Mouse (Mus musculus): ENCODE measurements around the gene Lrp10.

The Lrp10 gene

GRCm38 (mm10) chr14:54475941-54476844, 12.3 kb downstream of the Lrp10 start, which contains the start of gene Rem2:
Gene Rem2 (plus strand): TSS chr14:54476100.
- peak; percentile 60 to 73 for DNase-seq (ENCODE audit: low spot score in 2 of 2)

- DNase-seq (ENCODE audit: low spot score in 2 of 2), result no peak
Measured at GRCm38 (mm10) chr14:54477172-54477909, 13.4 kb downstream of the Lrp10 start.

DNA sequence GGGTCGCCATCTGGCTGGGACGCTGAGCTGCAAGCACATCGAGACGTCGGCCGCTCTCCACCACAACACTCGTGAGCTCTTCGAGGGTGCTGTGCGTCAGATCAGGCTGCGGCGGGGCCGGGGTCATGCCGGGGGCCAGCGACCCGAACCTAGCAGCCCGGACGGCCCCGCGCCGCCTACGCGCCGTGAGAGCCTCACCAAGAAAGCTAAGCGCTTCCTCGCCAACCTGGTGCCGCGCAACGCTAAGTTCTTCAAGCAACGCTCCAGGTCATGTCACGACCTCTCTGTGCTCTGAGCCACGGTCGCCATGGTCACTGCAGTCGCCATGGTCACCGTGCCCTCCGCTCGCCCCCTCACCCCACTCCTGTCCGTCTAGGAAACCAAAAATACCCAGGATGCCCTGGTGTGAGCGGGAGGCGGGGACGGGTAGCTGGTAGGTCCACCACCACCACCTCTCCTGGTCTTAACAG, 15.5 kb downstream of the Lrp10 start:
- DNase-seq (ENCODE audit: low spot score in 2 of 2), result no peak

- no peak for DNase-seq (ENCODE audit: low spot score in 2 of 2)
Measured at GRCm38 (mm10) chr14:54480673-54481072, 16.7 kb downstream of the Lrp10 start.

- no peak for DNase-seq (ENCODE audit: low spot score in 2 of 2)
Measured at GRCm38 (mm10) chr14:54481402-54481801, 17.5 kb downstream of the Lrp10 start.

DNA sequence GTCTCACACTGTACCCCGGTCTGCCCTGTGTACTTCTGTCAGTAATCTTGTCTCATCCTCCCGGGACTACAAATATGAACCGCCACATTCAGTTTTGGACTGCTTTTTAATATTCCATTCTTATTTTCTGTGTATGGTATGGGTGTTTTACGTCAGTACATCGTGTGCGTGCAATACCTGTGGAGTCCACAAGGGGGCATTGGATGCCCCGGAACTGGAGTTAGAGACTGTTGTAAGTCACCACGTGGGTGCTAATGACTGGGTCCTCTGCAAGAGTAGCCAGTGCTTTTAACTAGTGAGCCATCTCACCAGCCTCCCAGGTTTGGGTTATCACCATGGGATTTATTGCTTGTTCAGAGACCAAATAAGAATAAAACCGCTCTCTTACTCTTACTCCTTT, 18.6 kb downstream of the Lrp10 start:
- DNase-seq (ENCODE audit: low spot score in 2 of 2), result no peak

- DNase-seq (ENCODE audit: low spot score in 2 of 2), result no peak
Measured at GRCm38 (mm10) chr14:54485899-54486298, 22.0 kb downstream of the Lrp10 start.

- DNase-seq (ENCODE audit: low spot score in 2 of 2), result no peak
Measured at GRCm38 (mm10) chr14:54487732-54488131, 23.8 kb downstream of the Lrp10 start.

GRCm38 (mm10) chr14:54488350-54488749, 24.4 kb downstream of the Lrp10 start:
- no peak for DNase-seq (ENCODE audit: low spot score in 2 of 2)

DNA sequence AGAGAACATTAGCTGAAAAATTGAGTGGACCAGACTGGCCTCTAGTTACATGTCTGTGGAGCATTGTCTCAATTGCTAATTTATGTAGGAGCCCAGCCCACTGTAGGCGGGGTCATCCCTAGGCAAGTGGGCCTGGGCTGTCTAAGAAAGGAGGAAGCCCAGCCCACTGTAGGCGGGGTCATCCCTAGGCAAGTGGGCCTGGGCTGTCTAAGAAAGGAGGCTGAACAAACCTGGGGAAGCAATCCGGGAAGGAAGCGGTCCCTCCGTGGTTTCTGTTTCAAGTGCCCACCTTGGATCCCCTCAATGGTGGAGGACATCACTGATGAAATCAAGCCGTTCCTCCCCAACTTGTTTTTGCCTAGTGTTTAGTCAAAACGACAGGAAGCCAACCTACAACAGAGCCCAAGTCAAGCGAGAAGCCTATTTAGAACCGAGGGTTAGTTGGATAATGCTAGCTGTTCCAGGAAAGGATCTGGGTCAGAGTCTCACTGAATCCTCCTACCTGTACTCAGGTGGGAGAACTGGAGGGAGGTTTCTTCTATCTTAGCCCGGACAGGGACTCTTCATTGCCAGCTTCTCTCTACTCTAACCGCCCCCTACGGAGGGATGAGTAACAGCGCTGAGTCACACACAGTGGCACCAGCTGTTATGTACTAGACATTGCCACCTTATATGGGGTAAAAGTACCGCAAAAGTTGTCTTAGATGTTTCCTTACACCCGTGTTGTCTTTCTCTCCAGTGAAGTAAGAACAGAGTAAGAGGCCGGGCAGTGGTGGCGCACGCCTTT, 28.6 kb downstream of the Lrp10 start:
- peak; percentile 71 to 75 for DNase-seq (ENCODE audit: low spot score in 2 of 2)

DNA sequence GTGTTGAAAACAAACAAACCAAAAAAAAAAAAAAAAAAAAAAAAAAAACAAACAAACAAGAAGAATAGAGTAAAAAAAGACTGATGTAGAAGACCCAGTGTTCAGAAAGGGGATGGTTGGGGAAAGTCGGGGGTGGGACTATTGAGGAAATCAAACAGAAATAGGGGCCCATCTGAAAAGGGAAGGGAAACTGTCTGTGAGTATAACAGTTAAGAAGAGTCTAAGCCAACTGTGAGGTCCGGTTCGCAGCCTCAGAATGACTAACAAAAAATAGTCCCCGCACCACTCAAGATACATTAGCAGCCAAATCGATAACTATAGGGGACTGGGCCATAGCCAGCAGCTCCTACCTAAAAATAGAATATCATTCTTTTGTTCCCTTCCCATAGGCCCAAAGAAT, 29.3 kb downstream of the Lrp10 start:
- no peak for DNase-seq (ENCODE audit: low spot score in 2 of 2)

GRCm38 (mm10) chr14:54494234-54494633, 30.3 kb downstream of the Lrp10 start:
- DNase-seq (ENCODE audit: low spot score in 2 of 2), result peak; percentile 65 to 70

DNA sequence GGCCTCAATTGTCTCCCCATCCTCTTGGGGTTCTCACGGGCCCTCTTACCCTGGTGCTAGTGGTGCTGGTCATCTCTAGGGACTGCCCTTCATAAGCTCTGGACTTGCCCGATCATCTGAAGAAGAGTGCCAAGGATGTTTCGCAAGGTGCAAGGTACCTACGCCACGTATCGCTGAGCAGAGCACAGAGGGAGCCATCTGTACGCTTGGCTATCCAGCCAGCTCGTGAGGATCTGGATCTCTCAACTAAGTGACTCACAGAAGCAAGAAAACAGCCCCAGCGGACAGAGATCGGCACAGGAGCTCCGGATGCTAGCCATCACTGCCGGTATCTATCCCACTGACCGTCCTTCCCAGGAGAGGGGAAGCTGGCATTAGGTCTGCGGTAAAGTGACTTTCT, 32.8 kb downstream of the Lrp10 start:
- no peak for DNase-seq (ENCODE audit: low spot score in 2 of 2)

DNA sequence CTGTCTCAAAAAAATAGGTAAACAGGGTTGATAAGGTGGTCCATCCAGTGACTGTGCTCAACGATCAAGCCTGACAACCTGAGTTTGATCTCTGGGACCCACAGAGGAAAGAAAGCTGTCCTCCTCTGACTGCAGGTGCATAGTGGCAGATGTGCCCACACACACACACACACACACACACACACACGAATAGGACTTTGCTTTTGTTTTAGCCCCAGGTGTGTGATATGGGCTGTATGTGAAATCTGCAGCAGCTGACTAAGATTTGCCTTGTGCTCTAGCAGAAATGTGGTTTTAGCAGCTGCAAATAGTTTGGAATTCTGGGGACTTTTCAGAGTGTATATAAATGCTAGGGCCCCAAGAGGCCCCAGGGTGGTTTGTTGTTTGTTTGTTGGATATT, 35.4 kb downstream of the Lrp10 start:
- DNase-seq (ENCODE audit: low spot score in 2 of 2), result no peak

DNA sequence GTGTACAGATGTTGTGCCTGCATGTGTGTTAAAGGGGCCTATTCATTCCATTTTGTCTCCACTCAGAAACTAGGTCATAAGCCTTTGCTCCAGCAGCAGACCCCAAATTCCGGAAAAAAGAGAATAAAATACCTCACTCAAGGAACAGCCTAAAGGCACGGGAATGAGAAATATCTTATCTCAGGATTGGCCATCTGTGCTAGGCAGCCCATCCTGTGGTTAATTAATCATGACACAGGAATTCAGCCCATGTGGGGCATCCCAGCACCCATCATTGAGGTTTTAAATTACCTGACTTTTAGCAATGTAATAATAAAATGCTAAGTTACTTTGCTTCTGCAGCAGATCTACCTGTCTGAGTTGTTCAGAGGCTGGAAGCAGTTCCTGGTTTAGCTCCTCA, 37.4 kb downstream of the Lrp10 start:
- no peak for DNase-seq (ENCODE audit: low spot score in 2 of 2)

DNA sequence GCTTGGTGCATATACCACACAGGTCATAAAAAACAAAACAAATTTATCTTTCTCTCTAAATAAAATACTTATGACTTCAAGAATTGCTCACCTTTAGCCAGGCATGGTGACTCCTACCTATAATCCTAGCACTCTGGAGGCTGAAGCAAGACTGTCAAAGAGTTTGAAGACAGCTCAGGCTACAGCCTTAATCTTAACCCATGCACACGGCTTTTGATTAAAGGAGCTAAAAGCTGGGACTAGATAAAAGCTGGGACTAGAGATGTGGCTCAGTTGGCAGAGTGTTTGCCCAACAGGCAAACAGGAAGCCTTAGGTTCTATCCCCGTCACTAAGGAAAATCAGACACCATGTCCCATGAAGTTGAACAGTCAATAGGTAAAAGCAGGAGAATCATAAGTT, 39.2 kb downstream of the Lrp10 start:
- DNase-seq (ENCODE audit: low spot score in 2 of 2), result no peak

DNA sequence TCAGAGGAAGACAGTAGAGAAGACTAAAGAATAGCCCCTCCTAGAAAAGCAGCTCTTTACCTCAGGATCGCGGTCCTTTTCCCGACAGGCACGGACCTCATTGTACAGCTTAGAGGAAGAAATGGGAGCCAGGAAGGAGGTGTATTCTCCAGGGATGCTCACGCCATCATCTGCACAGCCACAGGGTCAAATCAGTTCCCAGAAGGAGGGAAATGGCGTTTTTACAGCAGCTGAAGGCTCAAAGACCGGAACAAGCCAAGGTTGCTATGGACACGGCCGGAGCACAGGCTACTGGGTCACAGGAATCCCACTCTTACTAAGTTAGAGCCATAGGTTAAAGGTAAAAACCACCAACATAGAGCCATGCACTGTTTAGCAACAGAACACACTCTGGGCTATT, 45.8 kb downstream of the Lrp10 start:
- no peak for DNase-seq (ENCODE audit: low spot score in 2 of 2)

- no peak for DNase-seq (ENCODE audit: low spot score in 2 of 2)
Measured at GRCm38 (mm10) chr14:54516710-54517310, 52.9 kb downstream of the Lrp10 start.
